Mouse (Mus musculus): Measurements from ENCODE around the gene Atp7b.

- TF ChIP-seq CTCF (IDR thresholded peaks at IDR 0.05) = no peak
- no peak for TF ChIP-seq EP300 (IDR thresholded peaks at IDR 0.05)
These were observed 859 bp downstream of the Atp7b start for GRCm38 (mm10) chr8:22059153-22059738.
